Mouse (Mus musculus) right cerebral cortex, adult 2 months (tissue): ENCODE measurements around the gene Mpz.

Experiments
- DNase-seq, 2 experiments: peaks; one replicate each; pipeline ENCODE4 v3.0.0; 2021 to 2022; ENCODE audit warnings: low spot score in 2 of 2

Gene Mpz

GRCm38 (mm10) chr1:171187851-171188700 is 37.6 kb downstream of the Mpz start:
- no peak for DNase-seq

- no peak for DNase-seq
Measured at GRCm38 (mm10) chr1:171189046-171189445, 38.5 kb downstream of the Mpz start.

DNA sequence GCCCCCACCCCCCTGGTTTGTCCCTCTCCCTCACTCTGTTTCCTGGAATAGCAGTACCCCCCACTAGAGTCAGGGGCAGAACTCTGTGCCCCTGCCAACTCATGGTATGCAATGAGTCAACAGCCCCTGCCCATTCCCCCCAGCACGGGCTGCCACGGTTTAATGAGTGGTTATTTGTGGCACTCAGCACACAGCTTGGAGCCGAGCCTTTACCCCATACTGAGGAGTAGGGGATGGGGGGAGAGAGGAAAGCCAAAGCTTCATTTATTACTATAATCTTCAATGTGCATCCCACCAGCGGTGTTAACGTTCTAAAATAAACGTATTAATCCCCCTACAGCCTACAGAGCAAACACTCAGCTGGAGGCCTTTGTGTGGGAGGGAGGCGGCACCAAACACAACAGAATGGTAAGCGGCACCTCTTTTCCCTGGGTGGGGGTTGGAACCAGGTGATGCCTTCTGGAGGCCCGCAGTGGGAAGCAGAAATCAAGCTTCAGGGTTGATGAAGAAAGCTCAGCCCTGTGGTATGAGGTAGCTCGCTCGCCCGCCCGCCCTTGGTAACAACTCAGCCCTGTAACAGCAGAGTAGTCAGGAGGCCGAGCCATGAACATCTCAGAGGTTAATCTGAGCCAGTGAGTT is 39.1 kb downstream of the Mpz start:
- DNase-seq: peak in 1 of 2 experiments; percentile 10

GRCm38 (mm10) chr1:171190832-171191231 is 40.3 kb downstream of the Mpz start:
- no peak for DNase-seq

DNA sequence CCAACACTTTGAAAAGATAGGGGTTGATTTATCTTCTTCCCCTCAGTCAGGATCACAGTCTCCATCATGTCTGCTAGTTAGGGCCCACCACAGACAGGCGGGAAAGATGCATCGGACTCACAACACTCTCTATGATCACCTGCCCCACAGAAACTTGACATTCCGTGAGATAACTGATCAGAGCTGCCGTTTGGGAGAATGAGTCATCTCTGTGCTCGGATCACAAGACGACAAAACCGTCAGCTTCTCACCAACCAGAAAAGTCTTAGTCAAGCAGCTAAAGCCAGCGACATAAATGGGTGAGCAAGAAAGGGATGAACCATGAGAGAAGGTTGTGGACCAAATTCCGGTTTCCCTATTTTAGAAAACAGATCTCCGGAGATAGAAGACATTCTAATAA is 41.8 kb downstream of the Mpz start:
- no peak for DNase-seq

DNA sequence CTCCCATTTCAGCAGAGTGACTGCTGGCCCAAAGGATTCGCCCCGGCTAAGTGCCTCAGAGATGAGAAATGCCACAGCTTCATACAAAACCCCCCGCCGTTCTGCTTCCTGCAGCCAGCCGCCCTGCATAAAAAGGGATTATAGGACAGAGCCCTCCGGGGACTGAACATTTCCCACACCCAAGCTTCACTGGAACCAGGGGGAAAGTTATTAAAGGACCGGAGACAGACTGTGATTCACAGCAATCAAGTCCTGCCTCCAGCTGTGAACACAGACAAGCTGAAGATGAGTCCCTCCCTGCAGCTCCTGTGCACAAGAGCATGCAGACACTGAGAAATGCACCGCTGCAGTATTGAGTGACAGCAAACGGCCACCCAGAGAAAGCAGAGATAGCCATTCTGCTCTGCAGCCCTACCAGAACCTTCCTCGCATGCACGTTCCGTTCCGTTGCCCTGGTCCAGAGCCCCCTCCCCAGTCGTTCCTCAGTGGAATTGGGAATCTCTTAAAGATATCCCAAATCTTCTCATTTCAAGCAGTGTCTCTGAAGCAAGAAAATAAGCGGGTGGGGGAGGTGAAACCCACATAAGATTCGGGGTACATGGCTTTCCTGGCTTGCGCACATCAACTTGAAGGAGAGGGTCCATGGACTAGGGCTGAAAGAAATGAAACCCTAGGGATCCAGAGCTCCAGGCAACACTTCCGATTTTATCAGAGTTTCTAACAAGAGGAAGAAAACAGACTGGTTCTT is 42.8 kb downstream of the Mpz start:
- peak in 1 of 2 experiments; percentile 9 for DNase-seq

- DNase-seq: no peak
Measured at GRCm38 (mm10) chr1:171193911-171194830, 43.7 kb downstream of the Mpz start.

GRCm38 (mm10) chr1:171195046-171195822 is 44.7 kb downstream of the Mpz start:
- no peak for DNase-seq

DNA sequence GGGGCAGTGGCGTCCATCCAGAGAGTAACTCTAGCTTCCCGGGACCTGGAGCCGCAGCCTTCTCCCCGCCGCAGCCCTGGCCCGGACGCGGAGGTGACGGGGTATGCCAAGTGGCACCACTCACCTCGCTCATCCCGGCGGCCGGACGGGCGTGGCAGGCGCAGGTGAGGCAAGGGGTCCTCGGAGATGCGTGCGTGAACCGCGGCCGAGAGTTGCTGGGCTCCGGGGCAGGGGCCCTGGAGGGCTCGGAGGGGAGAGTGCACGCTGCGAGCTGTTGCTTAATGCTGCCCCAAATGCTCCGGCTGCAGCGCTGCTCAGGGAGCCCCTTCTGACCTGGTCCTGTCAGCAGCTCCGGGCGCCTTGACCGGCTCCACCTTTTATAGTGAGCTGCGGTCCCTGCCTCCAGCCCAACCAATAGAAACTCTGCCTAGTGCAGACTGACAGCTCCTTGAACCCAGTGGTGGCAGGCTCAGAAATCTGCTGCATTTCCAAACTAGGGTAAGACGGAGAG is 45.4 kb downstream of the Mpz start, which contains the start of gene Pcp4l1:
Pcp4l1 (minus strand) TSS at position 382 of the 511 bp plus-strand sequence.
- DNase-seq: peak; percentile 50 to 55

DNA sequence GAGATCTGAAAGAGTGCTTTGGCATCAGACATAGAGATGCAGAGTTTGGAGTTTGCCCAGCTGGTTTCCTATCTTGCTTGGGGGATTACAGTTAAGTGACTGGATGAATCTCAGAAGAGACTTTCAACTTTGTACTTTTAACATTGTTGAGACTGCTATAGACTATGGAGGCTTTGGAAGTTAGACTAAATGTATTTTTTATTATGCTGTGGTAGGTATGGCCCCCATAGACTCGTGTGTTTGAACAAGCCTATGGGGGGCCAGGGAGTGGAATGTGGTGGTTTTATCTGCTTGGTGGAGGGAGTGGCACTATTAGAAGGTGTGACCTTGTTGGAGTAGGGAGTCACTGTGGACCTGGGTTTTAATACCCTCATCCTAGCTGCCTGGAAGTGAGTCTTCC is 49.0 kb downstream of the Mpz start:
- no peak for DNase-seq

GRCm38 (mm10) chr1:171200769-171201168 is 50.3 kb downstream of the Mpz start:
- DNase-seq: no peak

DNA sequence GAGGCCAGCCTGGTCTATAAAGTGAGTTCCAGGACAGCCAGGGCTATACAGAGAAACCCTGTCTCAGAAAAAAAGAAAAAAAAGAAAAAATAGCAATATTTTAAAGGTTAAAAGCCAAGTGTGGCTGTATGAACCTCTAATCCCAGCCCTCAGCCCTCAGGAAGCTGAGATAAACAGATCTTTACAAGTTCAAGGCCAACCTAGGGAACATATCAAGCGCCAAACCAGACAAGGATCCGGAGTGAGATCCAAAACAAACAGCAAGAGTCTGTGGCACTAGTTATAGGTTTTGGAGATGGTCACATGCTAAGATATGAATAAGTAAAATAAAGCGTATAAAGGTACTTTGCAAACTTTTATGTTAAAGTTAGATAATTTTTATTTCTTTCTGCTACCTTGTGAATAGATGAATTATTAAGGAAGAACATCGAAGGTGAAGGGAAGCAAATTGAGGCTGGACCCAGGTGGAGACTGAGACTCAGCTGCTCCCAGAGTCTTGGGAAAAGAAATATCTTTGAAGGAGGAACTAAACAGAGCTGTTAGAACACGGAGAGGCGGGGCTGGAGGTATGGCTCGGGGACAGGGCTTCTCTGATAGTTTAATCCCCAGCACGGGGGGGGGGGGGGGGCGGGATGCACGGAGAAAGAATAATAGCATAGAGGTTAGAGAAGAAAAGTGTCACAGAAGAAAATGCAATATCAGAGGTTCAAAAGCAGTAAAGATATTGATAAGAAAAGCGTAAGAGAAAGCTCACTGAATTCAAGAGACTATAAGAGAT is 53.1 kb downstream of the Mpz start:
- no peak for DNase-seq

DNA sequence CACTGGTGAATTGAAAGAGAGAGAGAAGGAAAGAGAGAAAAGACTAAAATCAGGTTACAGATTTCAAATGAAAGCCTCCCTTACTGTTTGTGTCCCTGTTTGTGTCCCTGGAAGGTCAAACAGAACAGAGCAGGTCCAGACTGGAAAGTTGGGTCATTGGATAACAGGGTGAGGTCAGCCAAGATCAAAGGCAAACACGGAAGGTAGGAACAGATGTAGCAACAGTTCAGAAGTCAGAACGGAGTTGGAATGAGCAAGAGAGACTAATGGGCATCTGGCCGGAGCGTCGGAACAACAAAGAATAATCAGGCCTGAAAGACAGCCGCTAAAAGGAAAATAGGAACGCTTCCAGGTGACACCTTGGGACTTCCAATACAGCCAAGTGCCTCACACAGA is 53.7 kb downstream of the Mpz start:
- DNase-seq: no peak

- no peak for DNase-seq
Measured at GRCm38 (mm10) chr1:171205704-171206493, 55.4 kb downstream of the Mpz start.

- DNase-seq: no peak
Measured at GRCm38 (mm10) chr1:171209409-171209808, 58.9 kb downstream of the Mpz start.
